Mouse (Mus musculus) frontal cortex, adult 2 months (tissue): Measurements from ENCODE around the gene Klk4. TPM values are rescaled to one million over a fixed set of nuclear protein-coding genes. Genes with fewer than 3 reads are reported as not detected.

Source experiments
- DNase-seq, 2 experiments: peaks; one replicate each; pipeline ENCODE4 v3.0.0; 2022; ENCODE audit warnings: low spot score in 1 of 2; ENCODE audit errors: extremely low spot score in 1 of 2
- polyA plus RNA-seq: library from polyadenylated mRNA; depleted of rRNA; stranded (reverse); fragments of >200 nt; gene quantifications from 2 replicates; pipeline ENCODE4 v1.2.3, GENCODE M21; 2012; rRNA removed

Gene Klk4
- not detected in 2 replicates for polyA plus RNA-seq

DNA sequence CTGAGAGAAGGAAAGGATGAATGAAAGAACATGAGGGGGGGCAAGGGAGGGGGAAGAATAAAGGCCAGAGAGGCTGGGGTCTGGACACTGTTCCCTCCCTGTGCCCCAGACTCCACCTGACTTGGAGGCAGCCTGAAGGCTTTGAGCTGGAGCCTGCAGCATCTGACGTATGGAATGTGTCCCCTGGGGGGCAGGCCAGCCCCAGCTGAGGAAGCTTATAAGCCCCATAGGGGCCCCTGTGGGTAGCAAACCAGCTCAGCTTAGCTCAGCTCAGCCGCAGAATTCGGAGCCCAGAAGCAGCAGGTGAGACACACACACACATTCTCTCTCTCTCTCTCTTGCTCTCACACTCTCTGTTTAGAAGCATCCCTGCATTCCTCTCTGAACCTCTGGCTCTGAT is at the start of gene Klk4:
Gene Klk4 (plus strand): TSS at position 249 of the 400 bp plus-strand sequence.
- DNase-seq: no peak

DNA sequence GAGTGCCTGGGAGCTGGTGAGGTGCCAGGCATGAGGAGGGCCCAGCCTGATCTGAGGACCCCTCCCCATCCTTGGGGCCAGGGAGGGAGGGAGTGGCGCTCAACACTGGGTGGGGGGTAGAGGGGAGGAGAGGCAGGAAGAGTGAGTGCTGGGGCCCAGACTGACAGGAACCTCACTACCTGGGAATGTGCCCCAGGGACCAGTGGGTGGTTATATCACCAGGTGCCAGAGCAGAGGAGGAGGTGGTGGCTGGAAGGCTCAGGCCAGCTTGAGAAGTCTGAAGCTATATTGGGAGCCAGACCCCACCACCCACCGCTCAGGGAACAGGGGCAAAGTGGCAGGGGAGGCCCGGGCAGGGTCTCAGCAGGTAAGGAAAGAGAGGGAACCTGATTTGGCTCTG is 39.3 kb upstream of the Klk4 start, which contains the start of gene Klk5:
Gene Klk5 (plus strand): TSS at position 271 of the 400 bp plus-strand sequence.
- no peak for DNase-seq

- no peak for DNase-seq
These were observed 37.2 kb upstream of the Klk4 start for GRCm38 (mm10) chr7:43843801-43844200.

- no peak for DNase-seq
These were observed 29.3 kb upstream of the Klk4 start for GRCm38 (mm10) chr7:43851616-43852015.

GRCm38 (mm10) chr7:43854642-43855380 is 26.1 kb upstream of the Klk4 start:
- no peak for DNase-seq

DNA sequence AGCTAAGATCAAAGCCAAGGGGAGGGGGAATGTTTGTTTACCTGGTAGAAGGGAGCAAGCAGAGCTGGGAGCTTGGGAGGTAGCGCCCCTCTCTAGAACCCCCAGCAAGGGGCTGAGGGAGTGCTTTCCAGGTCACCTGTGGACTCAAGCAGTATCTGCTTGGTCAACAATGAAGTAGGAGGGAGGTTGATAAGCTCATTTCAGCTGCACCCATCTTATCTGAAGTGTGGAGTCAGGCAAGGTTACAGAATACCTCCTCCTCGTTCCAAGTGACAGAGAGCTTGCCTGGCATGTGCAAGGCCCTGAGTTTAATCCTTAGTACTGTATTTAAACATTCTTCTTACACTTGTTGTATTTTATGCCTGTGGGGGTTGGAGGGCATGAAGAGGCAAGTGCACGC is 25.3 kb upstream of the Klk4 start:
- no peak for DNase-seq

GRCm38 (mm10) chr7:43856307-43856706 is 24.7 kb upstream of the Klk4 start:
- DNase-seq: no peak

DNA sequence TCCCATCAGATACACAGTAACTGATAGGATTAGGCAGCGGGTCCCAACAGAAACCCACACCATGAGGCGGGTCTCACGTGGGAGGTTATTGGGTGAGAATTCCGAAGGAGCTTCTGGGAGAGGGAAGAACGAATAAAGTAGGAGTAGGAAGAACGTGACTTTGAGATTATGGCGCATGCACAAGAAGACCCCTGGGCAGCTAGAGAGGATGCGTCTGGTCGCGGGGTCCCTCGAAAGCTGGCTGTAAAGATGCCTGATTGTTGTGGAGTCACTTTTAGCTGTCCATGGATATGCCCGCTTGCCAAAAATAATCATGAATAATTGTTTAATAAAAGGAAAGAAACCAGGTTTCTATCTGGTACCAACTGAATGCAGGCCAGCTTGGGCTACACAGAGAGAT is 23.5 kb upstream of the Klk4 start:
- no peak for DNase-seq

DNA sequence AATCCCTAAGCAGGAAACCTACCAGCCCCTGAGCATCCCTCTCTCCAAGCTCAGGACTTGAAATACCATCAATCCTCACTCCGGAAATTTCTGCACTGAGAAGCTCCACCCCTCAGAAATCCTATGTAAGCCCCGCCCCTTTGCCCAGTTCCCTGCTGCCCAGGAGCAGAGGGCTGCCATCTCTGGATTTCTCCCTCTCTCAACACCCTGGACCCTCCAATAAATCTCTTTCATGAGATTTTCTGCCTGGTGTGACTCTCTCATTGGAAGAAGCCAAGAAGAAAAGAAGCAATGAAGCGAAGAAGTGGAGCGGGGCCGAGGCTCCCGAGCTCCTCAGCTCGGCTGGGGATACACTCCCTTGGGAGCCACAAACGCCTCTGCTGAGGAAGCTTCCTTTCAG is 20.5 kb upstream of the Klk4 start:
- DNase-seq: no peak

DNA sequence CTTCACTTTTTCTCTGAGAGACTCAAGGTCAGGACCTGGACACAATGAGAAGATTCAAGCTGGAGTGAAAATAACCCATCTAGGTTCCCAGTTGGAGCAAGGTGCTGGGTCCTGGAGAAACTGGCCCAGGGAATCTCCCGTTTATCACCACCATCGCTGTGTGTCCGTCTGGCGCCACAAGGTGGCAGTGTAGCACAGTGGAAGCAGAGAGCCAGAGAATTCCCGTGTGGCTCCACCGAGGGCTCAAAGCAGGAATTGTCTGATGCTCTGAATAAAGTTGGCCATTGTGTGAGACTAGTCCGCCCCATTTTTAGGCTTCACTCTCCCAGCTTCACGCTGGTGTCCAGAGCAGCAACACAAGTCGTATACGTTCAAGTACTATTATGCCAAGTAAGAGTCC is 7.7 kb upstream of the Klk4 start:
- peak; percentile 17 to 86 for DNase-seq

GRCm38 (mm10) chr7:43873674-43874073 is 7.3 kb upstream of the Klk4 start:
- DNase-seq: no peak

DNA sequence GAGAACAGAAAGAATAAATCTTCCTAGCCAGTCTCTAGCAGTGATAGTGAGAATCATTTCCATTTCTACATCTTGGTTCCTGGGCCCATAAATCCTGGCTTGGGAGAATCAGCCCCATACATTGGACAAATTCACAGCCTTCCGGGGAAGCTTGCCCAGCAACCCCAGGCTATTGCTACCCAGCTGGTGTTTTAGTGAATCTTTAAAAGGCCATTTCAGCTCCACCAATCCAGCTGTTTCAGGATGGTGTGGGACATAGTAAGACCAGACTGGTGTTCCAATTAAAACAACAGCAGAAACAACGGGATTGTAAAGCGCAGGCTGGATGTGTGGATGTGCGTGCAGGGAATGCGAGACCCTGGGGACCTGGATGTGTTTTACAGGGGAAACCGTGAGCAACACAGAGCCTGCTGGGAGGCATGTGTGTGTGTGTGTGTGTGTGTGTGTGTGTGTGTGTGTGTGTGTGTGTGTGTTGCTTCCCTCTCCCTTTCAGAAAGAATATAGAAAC is 6.0 kb upstream of the Klk4 start:
- no peak for DNase-seq

DNA sequence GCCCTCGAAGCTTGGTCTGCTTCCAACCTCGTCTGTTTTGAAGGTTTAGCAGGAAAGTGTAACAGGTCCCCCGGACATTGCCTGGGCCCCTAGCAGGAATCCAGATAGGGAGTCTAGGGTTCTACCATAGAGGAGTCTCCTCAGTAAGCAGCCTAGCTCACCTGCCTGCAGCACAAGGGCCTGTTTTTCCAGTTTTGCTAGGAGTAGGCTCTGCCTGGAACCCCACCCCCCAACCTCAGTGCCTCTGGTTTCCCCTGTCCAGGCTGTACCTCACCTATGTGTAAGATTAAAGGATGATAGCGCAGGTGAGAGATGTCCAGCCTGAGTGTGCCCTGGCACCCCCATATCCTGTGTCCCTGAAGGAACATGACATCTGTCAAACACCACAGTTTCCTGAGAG is 4.5 kb upstream of the Klk4 start:
- DNase-seq: no peak

DNA sequence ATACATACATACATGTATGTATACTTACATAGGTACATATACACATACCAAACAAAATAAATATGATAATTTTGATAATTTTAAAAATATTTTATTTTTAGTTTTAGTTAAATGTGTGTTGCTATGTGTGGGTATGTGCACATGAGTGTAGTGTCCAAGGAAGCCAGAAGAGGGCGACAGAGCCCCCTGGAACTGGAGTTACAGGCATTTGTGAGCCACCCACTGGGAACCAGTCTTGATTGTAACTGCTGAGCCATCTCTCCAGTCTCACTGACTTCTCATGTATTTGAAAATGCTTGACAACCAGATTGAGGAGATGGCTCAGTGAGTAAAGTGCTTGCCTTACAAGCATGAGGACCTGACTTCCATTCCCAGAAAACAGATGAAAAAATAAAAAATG is 2.7 kb upstream of the Klk4 start:
- no peak for DNase-seq

DNA sequence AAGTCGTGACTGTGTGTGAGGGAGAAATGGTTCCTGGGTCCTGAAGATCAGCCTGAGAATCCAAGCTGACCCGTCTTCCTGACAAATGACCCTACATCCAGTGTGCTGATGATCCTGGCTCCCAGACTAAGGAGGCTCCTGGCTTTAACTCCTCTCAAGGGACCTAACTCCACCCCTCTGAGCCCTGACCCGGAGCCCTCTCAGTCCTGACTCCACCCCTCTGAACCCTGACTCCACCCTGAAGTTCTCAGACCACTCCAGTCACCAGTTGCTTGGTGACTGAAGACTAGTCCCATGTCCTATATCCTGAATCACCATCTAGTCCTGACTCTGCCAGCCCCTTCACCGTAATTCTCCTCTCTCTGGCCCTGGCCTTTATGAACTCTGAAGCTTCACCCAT is 1.4 kb downstream of the Klk4 start:
- no peak for DNase-seq

- DNase-seq: no peak
These were observed 1.9 kb downstream of the Klk4 start for GRCm38 (mm10) chr7:43882811-43883210.

DNA sequence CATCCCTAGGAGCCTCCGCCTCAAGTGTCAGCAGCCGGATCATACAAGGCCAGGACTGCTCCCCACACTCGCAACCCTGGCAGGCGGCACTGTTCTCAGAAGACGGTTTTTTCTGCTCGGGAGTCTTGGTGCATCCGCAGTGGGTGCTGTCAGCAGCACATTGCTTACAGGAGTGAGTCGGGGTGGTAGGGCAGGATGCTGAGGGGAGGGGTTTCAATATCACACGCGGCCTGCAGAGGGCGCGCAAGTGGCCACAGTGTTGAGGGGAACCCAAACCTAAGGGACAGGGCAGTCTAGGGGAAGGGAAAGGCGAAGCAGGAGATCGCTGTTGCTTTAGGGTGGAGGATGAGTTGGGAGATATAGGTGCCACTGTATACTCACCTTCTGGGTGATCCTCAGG is 2.6 kb downstream of the Klk4 start:
- DNase-seq: peak in 1 of 2 experiments; percentile 51

DNA sequence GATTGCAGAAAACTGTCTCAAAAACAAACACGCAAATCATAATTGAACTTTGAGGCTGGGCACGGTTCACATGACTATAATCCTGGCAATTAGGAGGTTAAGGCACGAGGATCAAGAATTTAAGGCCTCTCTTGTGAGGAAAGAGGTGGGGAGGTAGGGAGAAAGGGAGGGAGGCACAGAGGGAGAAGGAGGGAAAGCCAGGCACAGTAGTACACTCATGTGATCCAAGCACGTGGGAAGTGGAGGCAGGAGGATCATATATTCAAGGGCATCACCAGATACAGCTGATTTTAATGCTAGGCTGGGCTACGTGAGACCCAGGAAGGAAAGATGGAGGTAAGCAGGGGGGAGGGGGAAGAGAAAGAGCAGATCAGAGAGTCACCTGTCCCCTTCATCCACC is 10.4 kb downstream of the Klk4 start:
- DNase-seq: no peak

GRCm38 (mm10) chr7:43891788-43892187 is 10.8 kb downstream of the Klk4 start:
- DNase-seq: no peak

- peak; percentile 81 to 97 for DNase-seq
These were observed 13.9 kb downstream of the Klk4 start for GRCm38 (mm10) chr7:43894836-43895235.

- no peak for DNase-seq
These were observed 33.9 kb downstream of the Klk4 start for GRCm38 (mm10) chr7:43914821-43915220.

DNA sequence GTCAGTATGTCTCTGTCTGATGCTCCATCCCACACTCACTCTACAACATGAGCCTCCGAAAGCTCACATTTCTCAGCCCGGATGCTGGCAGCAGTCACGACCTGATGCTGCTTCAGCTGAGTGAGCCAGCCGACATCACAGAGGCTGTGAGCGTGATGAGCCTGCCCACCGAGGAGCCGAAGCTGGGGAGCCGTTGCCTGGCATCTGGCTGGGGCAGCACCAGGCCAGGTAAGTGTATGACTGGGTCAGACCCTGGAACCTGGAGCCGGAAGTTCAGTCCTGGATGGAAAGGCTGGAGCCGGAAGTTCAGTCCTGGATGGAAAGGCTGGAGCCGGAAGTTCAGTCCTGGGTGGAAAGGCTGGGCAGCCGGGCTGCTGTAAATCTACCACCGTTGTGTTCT is 37.5 kb downstream of the Klk4 start:
- DNase-seq: no peak

- no peak for DNase-seq
These were observed 37.9 kb downstream of the Klk4 start for GRCm38 (mm10) chr7:43918871-43919270.
